Mouse (Mus musculus) 3T3-L1 (cell line): ENCODE results near the gene Smo.

Experiments
- DNase-seq: peaks from one replicate; pipeline ENCODE4 v3.0.0-alpha.2; 2015; ENCODE audit warnings: low read depth, low spot score

Gene Smo

DNA sequence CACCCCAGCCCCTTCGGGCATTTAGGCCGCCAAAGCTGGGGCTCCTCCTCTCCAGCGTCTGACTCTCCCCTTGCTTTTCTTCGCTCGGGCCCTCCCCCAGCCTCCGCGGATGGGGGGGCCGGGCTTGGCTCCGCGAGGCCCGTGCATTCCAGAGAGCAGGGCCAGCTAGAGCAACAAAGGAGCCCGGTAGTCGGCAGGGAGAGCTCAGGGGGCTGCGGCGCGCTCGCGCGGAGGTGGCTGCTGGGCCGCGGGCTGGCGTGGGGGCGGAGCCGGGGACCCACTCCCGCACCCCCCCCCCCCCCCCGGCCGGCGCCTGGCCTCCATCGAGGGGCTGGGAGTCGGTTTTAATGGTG, at the start of gene Smo:
Smo (plus strand) TSS at position 168 of the 353 bp plus-strand sequence.
- peak; percentile 87 for DNase-seq

DNA sequence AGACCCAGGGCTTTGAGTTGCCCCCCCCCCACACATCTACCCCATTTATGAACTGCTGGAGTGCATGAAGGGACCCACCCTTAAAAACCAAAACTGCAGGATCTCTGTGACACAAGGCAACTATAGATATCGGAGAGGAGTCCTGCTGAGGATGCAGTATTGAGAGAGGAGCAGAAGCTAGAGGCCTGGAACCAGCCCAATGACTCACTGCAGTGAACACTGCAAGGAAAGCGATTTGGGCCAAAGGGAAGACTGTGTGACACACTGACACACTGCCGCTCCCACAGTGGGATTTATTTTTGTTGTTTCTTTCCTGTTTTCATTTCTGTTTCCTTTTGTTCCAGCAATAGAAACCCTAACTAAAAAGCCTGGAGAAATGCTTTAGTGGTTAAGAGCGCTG, 49.4 kb upstream of the Smo start:
- peak; percentile 94 for DNase-seq

DNA sequence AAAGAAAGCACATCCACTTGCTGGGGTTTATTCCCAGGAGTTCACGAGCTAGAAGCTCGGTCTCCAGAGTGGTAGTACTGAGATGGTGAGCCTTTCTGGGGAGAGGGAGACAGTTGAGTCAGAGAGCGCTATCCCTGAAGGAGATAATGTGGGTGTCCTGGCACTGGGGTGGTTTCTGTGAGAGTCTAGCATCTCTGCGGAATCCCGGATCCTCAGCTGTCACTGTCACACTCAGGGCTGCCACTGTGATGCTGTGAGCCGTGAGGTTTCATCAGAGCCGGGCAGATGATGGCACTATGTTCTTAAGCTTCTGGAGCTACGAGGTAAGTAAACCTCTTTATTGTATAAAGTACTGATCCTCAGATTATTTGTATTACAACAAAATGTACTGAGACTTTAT, 45.8 kb upstream of the Smo start:
- no peak for DNase-seq

DNA sequence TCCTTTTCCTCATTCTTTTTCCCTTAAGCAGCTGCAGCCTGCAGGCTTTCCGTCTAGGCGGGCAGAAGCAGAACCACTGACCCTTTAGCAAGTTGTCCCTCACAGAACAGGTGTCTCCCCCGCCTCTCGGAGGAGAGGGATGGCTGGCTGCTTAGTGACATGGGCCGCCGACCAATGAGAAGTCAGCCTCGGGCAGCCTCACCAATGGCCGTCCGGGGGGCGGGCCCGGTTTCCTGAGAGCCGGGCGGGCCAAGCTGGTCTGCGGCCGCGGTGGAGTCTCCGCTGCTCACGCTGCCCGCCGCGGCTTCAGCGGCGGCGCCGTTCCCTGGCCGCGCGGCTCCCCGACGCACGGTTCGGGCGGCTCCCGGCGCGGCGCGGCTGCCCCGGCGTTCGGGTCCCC, 41.4 kb upstream of the Smo start, which contains the start of gene Tspan33:
Tspan33 (plus strand) TSS at position 270 of the 400 bp plus-strand sequence.
- DNase-seq = peak; percentile 81

DNA sequence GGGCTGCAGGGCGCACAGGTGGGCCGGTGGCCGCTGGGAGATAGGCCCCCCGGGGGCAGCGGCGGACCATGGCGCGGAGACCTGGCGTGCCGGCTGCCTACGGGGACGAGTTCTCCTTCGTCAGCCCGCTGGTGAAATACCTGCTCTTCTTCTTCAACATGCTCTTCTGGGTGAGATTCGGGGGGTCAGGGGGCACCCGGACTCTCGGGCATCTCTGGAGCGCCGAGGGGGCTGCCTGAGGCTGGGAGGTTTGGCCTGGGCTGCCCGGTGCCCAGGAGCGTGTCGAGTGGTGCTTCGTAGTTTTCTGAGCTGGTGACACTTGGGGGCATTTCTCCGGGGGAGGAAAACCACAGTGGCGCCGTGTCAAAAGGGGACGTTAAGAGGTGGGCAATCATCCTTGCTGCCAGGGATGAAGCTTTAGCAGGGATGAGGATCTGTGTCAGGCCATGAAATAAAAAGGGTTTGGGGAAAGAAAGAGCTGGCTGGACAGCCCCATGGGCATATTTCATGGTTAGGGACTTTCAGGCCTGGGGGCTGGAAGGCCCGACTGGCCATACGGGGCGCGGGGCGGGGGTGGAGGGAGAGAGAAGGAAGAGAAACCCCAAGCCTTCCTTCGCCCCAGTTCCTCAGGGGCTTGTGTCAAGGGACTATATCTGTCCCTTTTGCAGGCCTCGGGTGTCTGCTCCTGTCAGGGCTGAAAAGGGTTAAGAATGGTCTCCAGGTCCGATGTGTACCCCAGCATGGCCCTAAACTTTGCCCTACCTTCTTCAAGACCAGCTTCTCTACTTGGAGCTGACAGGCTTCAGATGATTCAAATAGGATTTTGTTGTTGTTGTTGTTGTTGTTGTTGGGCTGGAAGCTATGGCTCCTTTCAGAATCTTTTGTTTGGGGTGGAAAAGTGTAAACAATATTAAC, 40.7 kb upstream of the Smo start:
- DNase-seq = no peak

DNA sequence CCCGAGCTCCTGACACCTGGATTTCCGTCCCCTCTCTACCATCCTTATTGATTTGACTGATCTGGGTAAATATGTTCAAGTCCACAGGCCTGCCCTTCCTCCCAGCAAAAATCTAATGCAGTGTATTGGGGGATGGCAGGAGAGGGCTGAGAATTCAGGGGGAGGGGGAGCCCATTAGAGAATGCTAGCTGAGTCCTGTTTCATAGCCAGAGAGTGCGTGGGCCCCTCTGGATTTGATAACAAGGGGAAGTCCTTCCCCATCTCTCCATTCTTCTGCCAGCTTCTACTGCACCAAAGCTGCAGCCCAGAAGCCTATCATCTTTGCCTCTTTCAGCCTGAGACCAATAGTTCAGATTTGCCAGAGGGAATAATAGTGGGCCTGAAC, 40.0 kb upstream of the Smo start:
- no peak for DNase-seq

DNA sequence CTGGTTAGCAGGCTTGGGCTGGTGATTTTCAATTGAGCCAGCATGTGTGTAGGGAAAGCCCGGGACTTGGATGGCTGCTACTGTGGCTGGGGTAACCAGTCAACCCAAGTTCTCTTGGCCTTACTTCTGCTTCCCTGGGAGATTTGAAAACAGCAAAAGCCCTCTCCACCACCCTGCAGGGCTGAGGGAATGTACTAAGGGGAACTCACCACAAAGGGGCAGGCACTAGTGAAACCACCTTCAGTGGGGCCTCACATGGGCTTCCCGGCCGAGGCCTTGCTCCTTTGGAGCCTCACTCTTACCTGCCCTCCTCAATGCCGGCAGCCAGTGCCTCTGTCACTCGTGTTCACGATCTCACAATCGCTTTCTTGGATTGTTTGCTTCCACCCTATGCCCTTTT, 39.3 kb upstream of the Smo start:
- DNase-seq = no peak

DNA sequence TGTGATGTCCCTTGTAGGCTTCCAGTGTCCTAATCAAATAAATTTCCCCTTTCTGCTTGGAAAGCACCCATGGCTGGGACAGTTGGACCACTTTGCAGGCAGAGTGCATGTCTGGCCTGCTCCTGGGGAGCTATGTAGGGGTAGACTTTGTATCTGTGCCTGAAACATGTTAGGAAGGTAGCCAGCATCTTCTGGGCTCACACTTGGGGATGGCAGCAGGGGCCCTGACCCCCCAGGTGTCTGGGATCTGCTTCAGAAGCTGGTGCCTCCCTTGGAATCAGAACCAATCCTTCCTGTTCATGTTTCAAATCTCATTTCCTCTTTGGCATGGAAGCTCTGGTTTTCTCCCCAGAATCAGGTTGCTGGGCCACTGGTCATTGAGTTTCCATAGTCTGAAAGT, 38.2 kb upstream of the Smo start:
- DNase-seq = no peak

DNA sequence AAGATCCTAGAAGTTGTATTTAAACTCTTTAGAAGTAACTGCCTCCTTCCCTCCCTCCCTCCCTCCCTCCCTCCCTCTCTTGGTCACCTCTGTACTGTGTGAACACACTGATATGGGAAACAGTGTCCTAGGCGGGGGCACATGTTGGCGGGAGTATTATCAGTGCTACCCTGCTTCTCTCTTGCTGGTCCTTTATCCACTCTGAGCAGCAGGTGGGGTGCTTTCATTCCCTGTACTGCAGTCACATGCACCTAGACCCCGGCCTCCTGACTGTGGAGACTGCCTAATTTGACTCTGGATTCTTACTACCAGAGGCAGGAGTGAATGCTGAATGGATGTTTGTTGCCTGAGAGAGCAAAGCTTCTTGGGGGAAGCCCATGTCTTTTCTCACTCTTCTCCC, 37.8 kb upstream of the Smo start:
- no peak for DNase-seq

DNA sequence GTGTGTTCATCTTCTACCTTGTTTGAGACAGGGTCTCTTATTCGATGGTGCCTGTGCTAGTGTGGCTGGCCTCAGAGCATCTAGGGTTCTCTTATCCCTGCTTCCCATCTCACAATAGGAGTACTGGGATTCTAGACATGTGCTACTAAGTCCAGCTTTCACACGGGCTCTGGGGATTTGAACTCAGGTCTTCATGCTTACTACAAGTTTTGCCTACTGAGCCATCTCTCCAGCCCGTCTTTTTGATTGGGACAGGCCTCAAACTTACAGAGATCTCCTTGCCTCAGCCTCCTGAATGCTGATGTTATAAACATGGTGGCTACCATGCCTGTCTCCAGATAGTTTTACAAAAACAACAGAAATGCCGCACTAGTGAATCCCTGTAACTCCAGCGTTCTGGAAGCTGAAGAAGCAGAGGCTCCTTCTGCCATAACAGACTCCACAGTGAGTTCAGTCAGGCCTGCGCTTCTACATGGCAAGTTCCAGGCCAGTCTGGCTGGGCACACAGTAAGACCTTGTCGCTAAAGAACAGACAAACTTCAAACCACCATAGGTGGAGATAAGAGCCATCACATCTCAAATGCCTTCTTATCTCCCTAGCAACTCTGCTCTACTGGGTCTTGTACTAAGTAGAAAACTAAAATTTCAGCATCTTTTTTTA, 36.1 kb upstream of the Smo start:
- no peak for DNase-seq

DNA sequence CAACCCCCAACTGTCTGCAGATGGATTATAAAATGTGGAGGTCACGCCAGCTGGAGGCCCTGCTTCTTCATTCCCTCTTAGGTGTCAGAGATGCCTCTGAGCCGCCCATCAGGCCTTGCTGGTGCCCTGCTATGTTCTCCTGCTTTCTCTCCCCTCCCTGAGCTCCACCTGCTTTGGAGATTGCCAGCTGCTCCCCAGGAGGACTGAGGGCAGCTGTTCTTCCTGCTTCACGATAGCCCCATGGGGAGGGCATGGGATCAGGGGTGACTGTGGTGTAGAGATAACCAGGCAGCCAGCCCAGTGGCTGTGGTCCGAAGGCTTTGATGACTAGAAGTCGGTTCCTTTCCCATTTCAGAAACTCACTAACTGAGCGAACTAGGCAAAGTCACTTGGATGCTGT, 34.3 kb upstream of the Smo start:
- no peak for DNase-seq

DNA sequence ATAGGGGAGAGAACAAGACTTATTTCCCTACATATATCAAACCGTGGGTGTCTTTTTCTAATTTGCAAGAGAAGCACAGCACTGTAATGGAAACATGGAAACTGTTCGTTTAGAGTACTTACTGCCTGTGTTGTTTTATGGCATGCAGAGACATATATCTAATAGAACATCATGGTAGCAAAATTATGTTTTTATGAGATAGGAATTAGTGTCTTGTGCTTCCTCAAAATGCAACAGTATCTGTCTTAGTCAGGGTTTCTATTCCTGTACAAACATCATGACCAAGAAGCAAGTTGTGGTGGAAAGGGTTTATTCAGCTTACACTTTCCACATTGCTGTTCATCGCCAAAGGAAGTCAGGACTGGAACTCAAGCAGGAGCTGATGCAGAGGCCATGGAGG, 33.2 kb upstream of the Smo start:
- DNase-seq = no peak

DNA sequence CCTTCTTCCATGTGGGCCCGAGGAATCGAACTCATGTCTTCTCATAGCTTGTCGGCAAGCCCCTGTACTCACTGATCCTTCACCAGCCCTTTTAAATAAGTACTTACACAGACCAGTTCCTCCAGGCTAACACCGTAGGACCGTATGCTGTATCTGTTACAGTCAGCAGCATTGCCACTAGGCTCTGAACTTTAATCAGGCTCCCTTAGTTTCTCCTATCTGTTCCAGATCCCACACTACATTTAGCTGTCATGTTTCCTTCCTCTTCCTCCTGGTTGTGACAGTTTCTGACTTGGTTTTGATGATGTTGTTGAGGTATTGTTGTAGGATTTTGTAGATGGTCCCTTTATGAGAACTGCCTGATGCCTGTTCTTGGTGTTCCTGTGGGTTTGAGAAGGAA, 31.2 kb upstream of the Smo start:
- DNase-seq = no peak

DNA sequence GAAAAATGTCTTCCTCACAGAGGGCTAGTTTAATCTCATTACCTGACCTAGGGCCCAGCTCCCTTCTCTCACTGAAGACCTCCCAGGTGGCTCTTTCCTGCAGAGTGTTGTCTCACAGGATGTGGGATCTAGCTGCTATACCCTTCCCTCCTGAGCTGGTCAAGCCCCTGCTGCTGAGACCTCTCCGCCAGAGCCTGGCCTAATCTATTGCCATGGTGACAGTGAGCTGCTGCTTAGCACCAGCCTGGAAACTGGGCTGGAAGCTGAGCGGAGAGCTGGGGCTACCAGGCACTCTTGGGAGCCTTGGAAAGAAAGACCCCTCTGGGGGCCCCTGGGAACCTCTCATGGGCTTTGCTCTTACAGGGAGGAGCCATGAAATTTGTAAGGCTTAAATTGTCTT, 27.4 kb upstream of the Smo start:
- no peak for DNase-seq

DNA sequence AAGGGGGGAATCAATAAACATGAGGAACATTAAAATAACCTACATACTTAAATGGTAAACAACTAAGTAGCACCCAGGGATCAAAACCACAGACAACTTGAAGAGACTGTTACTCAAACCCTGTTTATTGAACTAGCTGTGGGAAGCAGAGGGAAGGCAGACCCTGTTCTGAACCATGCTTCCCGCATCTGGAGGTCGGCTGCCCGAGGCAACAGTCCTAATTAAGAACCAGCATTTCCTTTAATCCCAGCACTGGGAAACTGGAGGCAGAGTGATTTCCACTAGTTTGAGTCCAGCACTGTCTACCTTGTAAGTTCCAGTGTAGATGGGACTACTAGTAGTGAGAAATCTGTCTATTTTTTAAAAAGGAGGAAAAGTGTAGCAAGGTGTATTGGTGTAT, 24.0 kb upstream of the Smo start:
- no peak for DNase-seq

DNA sequence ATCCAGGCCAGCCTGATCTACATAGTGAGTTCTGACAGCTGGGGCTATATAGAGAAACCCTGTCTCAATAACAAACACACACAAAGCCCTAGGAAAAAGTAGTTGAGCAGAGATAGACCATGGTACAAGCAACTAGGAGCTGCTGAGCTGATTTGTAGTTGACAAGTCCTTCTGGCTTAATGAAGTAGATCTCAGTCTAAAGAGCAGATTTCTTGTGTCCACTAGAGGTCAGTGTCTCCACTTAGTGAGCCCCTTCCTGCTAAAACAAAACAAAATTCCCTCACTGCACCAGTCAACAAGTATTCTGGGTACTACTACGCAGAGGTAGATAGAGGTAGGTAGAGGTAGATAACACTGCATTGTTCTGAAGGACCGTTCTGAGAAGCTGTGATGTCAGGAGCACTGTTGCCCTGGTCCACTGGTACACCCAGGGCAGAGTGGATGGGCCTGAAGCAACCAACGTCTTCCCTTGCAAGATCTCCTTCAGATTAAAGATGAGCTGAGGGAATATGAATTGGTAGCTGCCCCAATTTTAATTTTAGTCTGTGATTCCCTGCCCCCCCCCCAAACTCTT, 23.2 kb upstream of the Smo start:
- DNase-seq = peak; percentile 89

DNA sequence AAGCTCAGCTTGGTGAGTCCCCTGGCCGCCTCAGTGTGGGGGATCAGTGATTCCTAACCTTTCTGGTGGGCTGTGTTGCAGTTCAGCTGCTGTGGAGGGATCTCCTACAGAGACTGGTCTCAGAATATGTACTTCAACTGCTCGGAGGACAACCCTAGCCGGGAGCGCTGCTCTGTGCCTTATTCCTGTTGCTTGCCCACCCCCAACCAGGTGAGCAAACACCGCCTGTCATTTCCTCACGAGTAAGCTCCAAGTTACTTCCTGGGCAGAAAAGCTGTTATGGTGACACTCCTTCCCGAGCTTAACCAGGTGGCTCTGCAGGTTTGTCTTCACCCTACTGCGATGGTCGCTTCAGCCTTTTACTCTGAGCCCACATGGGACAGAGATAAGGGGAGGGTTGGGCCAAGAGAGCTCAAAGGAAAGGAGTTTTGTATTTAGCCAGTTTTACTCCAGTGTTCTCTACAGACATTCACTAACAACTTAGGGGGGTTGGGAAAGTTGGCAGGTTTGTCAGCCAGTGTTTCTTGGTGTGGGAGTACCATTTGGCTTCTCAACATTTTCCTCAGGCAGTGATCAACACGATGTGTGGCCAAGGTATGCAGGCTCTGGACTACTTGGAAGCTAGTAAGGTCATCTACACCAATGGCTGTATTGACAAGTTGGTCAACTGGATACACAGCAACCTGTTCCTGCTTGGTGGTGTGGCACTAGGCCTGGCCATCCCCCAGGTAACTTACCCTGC, 18.5 kb upstream of the Smo start:
- no peak for DNase-seq

DNA sequence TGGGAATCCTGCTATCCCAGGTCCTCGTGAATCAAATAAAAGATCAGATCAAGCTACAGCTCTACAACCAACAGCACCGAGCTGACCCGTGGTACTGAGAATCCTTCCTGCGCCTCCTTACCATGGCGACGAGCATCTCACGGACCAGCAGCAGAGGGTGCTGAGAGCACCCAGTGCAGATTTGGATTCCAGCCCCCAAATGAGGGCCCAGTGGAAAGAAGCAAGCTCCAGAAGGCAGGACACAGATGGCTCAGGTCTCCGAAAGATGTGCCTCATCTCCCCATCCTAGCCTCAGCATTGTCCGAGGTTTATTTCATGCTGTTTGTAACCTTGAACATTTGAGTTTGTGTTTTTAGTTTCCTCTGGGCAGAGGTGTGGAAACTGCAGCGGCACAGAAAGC, 17.8 kb upstream of the Smo start:
- no peak for DNase-seq

DNA sequence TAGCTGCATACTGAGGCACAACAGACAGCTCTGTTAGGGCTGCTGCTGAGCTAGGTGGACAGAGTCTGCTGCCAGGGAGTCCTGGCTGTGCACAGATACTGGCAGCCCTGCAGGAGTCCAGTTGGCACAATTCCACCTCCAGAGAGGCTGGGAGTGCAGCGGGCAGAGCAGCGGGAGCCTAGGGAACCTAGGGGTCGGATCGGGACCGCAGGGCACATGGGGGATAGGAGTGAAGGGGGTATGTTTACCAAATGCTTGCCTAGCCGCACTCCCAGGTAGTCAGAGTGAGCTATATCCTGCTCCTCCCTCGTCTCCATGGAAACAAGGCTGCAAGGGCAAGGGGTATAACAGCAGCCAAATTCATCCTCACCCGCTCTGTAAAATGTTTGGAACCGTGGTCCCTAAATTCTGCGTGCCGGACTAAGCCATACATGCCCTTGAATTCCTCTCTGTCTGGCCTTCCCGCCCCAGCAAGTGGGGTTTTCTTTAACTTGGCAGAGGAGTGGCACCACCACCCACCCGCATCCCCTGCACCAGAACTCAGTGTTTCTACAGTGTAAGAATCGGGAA, 17.3 kb upstream of the Smo start:
- DNase-seq = no peak

DNA sequence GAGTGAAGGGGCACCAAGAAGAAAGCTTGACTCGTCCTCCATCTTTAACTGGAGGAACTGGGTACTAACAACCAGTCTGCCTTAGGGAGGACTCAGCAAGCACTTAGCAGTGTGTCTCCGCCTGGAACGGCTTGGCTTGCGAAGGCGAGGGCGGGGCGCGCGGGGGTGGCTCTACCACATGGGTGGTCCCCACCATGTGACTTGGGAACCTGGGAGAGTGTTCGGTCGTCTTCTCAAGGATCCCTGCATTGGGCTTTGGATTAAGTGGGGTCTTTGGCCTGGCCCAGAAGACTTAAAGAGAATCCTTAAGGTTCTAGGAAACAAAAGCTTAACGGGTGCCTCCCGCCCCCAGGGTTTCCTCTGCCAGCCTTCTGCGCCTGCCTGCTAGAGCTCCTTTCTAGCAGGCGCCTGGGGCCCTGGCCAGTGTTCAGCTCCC, 16.4 kb upstream of the Smo start:
- DNase-seq = no peak

DNA sequence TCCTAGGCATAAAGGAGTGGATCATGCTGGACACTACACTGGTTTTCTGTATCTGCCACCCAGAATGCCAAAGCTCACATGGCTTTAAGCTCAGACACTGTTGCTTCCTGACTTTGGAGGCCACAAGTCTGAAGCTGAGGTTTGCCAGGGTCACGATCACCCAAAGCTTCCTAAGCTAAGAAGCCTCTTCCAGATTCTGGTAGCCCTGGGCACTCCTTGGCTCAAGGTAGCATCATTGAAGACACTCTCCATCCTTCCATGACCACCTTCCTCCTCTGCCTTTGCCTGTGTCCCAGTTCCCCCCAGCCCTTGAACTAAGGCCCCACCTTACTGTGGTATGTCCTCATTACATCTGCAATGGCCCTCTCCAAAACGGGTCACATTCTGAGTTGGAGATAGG, 13.4 kb upstream of the Smo start:
- no peak for DNase-seq
